Mouse (Mus musculus): ENCODE measurements around the gene Snx3. TPM values are rescaled to one million over a fixed set of nuclear protein-coding genes. Genes with fewer than 3 reads are reported as not detected.

Gene Snx3
- 181 TPM for polyA plus RNA-seq (2015; fragmentation: Illumina TruSeq; extraction: RNeasy Lipid Tissue Mini Kit (QIAGEN cat#74804); ENCODE audit: insufficient read depth, low replicate concordance)

GRCm38 (mm10) chr10:42501775-42502348 is at the start of gene Snx3:
TSS of gene Snx3 (plus strand) at chr10:42502030.

GRCm38 (mm10) chr10:42478341-42478720 is 23.5 kb upstream of the Snx3 start, which contains the start of gene Afg1l:
TSS of gene Afg1l (minus strand) at chr10:42478565.

GRCm38 (mm10) chr10:42583157-42583872 is 81.5 kb downstream of the Snx3 start, which contains the start of the genes Nr2e1 and Ostm1:
TSS of gene Nr2e1 (minus strand) at chr10:42583632.
TSS of gene Ostm1 (plus strand) at chr10:42583822.

Other genes starting within 250 kb of the Snx3 start
- 29.0 TPM for gene Foxo3, start 225.3 kb upstream of the Snx3 start, polyA plus RNA-seq (2015; fragmentation: Illumina TruSeq; extraction: RNeasy Lipid Tissue Mini Kit (QIAGEN cat#74804); ENCODE audit: insufficient read depth, low replicate concordance)
- gene Afg1l, start 23.5 kb upstream of the Snx3 start, polyA plus RNA-seq (2015; fragmentation: Illumina TruSeq; extraction: RNeasy Lipid Tissue Mini Kit (QIAGEN cat#74804); ENCODE audit: insufficient read depth, low replicate concordance) = 8.2 TPM
- not detected for gene Nr2e1, start 81.6 kb downstream of the Snx3 start, polyA plus RNA-seq (2015; fragmentation: Illumina TruSeq; extraction: RNeasy Lipid Tissue Mini Kit (QIAGEN cat#74804); ENCODE audit: insufficient read depth, low replicate concordance)
- gene Ostm1, start 81.8 kb downstream of the Snx3 start, polyA plus RNA-seq (2015; fragmentation: Illumina TruSeq; extraction: RNeasy Lipid Tissue Mini Kit (QIAGEN cat#74804); ENCODE audit: insufficient read depth, low replicate concordance) = 45.3 TPM

Measured in spleen, adult 10 weeks (tissue).